Mouse (Mus musculus) 3T3-L1 (cell line): ENCODE measurements around the gene Hoxd3.

Experiments
- DNase-seq: peaks from one replicate; pipeline ENCODE4 v3.0.0-alpha.2; 2015; ENCODE audit warnings: low read depth, low spot score

Hoxd3 gene

GRCm38 (mm10) chr2:74691995-74692807 is 19.5 kb upstream of the Hoxd3 start:
- DNase-seq = no peak

- DNase-seq = no peak
Measured at GRCm38 (mm10) chr2:74692808-74693431, 18.8 kb upstream of the Hoxd3 start.

GRCm38 (mm10) chr2:74693432-74693827 is 18.3 kb upstream of the Hoxd3 start:
- DNase-seq = no peak

- DNase-seq = no peak
Measured at GRCm38 (mm10) chr2:74694066-74694465, 17.7 kb upstream of the Hoxd3 start.

- no peak for DNase-seq
Measured at GRCm38 (mm10) chr2:74695383-74695782, 16.3 kb upstream of the Hoxd3 start.

GRCm38 (mm10) chr2:74695813-74696430 is 15.8 kb upstream of the Hoxd3 start:
- no peak for DNase-seq

- no peak for DNase-seq
Measured at GRCm38 (mm10) chr2:74696442-74697335, 15.0 kb upstream of the Hoxd3 start.

- DNase-seq = peak; percentile 61
Measured at GRCm38 (mm10) chr2:74697567-74698121, 14.1 kb upstream of the Hoxd3 start, which contains the start of gene Hoxd9. TSS of gene Hoxd9 (plus strand) at chr2:74697727.

GRCm38 (mm10) chr2:74698201-74699052 is 13.3 kb upstream of the Hoxd3 start:
- DNase-seq = no peak

GRCm38 (mm10) chr2:74699053-74699430 is 12.7 kb upstream of the Hoxd3 start:
- no peak for DNase-seq

- DNase-seq = no peak
Measured at GRCm38 (mm10) chr2:74699664-74700545, 11.8 kb upstream of the Hoxd3 start.

GRCm38 (mm10) chr2:74700546-74701112 is 11.1 kb upstream of the Hoxd3 start:
- DNase-seq = no peak

- peak; percentile 87 for DNase-seq
Measured at GRCm38 (mm10) chr2:74701949-74702819, 9.5 kb upstream of the Hoxd3 start.

GRCm38 (mm10) chr2:74702820-74703219 is 8.9 kb upstream of the Hoxd3 start:
- DNase-seq = no peak

GRCm38 (mm10) chr2:74703317-74703716 is 8.4 kb upstream of the Hoxd3 start:
- DNase-seq = no peak

- DNase-seq = no peak
Measured at GRCm38 (mm10) chr2:74703720-74704392, 7.9 kb upstream of the Hoxd3 start.

GRCm38 (mm10) chr2:74704393-74704998 is 7.2 kb upstream of the Hoxd3 start, which contains the start of gene Hoxd8:
TSS of gene Hoxd8 (plus strand) at chr2:74704615.
- peak; percentile 71 for DNase-seq
